Mouse (Mus musculus) right cerebral cortex, postnatal 36 days (tissue): ENCODE measurements around the gene Eci3.

Experiments
- DNase-seq, 2 experiments: peaks; one replicate each; pipeline ENCODE4 v3.0.0; 2022; ENCODE audit warnings: low spot score in 2 of 2, mixed read lengths in 1 of 2

The Eci3 gene

GRCm38 (mm10) chr13:34934931-34935644, 28.5 kb downstream of the Eci3 start:
- no peak for DNase-seq

DNA sequence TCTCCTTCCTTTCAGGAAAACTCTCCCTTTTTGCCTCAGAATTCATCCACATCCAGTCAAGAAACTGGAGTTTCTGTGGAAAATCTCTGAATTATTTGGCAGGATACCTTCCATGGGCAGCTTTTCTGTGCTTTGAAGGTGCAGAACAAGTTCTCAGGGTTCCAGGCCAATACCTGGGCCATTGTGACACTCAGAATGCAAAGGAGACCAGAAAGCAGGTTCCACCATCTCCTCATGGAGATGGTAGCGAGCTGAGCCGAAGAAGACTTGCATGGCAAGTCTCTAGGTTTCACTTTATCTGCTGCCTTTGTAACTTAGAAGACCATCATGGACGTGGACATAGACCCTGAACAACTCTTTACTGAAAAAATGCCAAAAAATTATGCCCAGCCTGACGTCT, 39.4 kb downstream of the Eci3 start, which contains the start of the genes Fam217a and 4933417A18Rik:
Fam217a (minus strand) TSS at position 101 of the 400 bp plus-strand sequence.
4933417A18Rik (plus strand) TSS at position 200 of the 400 bp plus-strand sequence.
- DNase-seq: no peak

DNA sequence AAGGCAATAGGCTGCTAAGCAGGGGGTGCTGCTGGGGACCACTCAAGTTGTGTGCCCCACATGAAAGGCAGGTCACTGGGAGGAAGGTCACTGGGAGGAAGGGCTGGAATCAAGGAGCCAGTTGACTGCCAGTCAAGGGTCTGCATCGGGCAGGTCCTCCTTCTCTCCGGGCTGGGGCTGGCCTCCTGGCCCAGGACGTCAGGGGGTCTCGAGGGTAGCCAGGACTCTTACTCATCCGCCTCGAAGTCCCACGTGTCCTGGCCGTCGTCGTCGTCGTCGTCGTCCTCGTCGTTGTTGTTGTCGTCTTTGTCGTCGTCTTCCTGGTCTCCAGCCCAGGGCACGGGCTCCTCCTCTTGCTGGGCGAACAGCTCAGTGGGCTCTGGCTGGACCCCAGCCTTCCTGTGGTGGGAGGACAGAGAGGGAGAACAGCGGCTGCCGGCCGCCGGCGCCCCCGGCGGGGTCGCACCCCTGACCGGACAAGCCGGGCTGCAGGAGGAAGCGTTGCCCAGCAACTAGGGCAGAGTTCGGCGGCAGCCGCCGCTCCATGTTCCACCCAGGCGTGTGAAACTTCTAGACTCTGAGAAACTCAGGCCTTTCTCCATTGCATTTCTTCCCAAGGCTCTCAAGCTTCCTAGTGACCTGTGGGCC, 47.0 kb downstream of the Eci3 start:
- no peak for DNase-seq

GRCm38 (mm10) chr13:34914614-34915013, 49.0 kb downstream of the Eci3 start:
- no peak for DNase-seq
